Mouse (Mus musculus) colon, adult 2 months (tissue): ENCODE data around the gene Hsp90b1. TPM values are rescaled to one million over a fixed set of nuclear protein-coding genes. Genes with fewer than 3 reads are reported as not detected.

ENCODE experiments used
- polyA plus RNA-seq: library from polyadenylated mRNA; depleted of rRNA; stranded (reverse); fragments of >200 nt; gene quantifications from 2 replicates; pipeline ENCODE4 v1.2.3, GENCODE M21; 2012; rRNA removed

The Hsp90b1 gene
- polyA plus RNA-seq = 26.5 and 28.7 TPM in 2 replicates

DNA sequence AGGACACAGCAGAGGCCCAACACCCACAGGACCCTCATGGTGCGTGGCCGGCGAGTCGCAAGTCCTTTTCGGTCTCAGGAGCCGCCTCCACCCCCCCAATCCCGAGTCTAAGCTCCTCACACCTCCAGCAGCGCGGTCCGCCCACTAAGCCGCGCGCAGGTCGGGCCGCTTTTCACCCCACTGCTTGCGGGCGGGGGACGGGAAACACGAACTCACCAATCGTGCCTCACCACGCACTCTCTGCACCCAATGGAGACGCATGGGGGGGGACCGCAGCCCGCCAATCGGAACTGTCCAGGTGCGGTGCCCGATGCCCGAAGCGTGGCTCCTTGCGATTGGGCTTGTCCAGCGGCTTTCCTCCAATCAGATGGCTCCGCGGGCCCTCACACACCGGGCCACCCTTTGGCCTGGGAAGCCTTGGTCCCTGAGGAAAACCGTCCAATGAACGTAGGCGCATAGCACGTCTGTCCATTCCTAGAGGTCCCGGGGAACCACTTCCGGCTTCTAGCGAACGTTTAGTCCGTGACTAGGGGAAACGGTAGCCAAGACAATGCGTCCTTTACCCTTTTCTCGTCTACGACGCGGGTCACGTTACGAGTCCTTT lies at the start of gene Hsp90b1, which contains the start of gene Ttc41:
Gene Hsp90b1 (minus strand): TSS at position 192 of the 604 bp plus-strand sequence.
Gene Ttc41 (plus strand): TSS at position 494 of the 604 bp plus-strand sequence.

Other genes starting within 250 kb of the Hsp90b1 start
- gene Syn3, start 206.6 kb downstream of the Hsp90b1 start, polyA plus RNA-seq = 1.4 and 1.5 TPM in 2 replicates
- 0.54 and 0.57 TPM in 2 replicates for gene Ttc41, start 302 bp upstream of the Hsp90b1 start, polyA plus RNA-seq
- not detected in 2 replicates for gene Gm49358, start 58.5 kb upstream of the Hsp90b1 start, polyA plus RNA-seq
- 8.5 and 8.7 TPM in 2 replicates for gene Nt5dc3, start 73.5 kb upstream of the Hsp90b1 start, polyA plus RNA-seq